Mouse (Mus musculus): ENCODE measurements around the gene Peli2.

- no peak for TF ChIP-seq CTCF (IDR thresholded peaks at IDR 0.05; ENCODE audit: control insufficient read depth, insufficient read depth, low read length)
- no peak for TF ChIP-seq POLR2A (IDR thresholded peaks at IDR 0.05; ENCODE audit: borderline replicate concordance, control insufficient read depth, low read depth, low read length)
These were observed 195.8 kb downstream of the Peli2 start for GRCm38 (mm10) chr14:48316396-48316795.

Data from bone marrow, adult 2 months (tissue).